Mouse (Mus musculus) forebrain, embryonic 13.5 days (tissue): ENCODE results near the gene Ppm1l. TPM values are rescaled to one million over a fixed set of nuclear protein-coding genes. Genes with fewer than 3 reads are reported as not detected.

Experiments
- ATAC-seq: fragments of 200-750 bp; cut with Nextera tagmentation; 2 replicates; pipeline ENCODE4 v1.8.0; 2017
- H3K27ac ChIP-seq: fragments of 300-500 bp; sonication (generic); 2 replicates; pipeline ENCODE4 v1.5.1; 2015; ENCODE audit warnings: inconsistent platforms, mild to moderate bottlenecking, moderate library complexity
- H3K27me3 ChIP-seq: fragments of 300-500 bp; sonication (generic); 2 replicates; pipeline ENCODE4 v1.6.1; 2015; ENCODE audit warnings: mild to moderate bottlenecking, inconsistent platforms
- H3K36me3 ChIP-seq: fragments of 300-500 bp; sonication (generic); 2 replicates; pipeline ENCODE4 v1.6.1; 2015; ENCODE audit warnings: mild to moderate bottlenecking, inconsistent platforms; ENCODE audit not compliant: poor library complexity, severe bottlenecking
- H3K4me1 ChIP-seq: fragments of 300-500 bp; sonication (generic); 2 replicates; pipeline ENCODE4 v1.6.1; 2015; ENCODE audit warnings: inconsistent platforms
- H3K4me2 ChIP-seq: fragments of 300-500 bp; sonication (generic); 2 replicates; pipeline ENCODE4 v1.6.1; 2015; ENCODE audit warnings: inconsistent platforms, mild to moderate bottlenecking, moderate library complexity
- H3K4me3 ChIP-seq: fragments of 300-500 bp; sonication (generic); 2 replicates; pipeline ENCODE4 v1.5.1; 2015; ENCODE audit warnings: mild to moderate bottlenecking, inconsistent platforms
- H3K9ac ChIP-seq: fragments of 300-500 bp; sonication (generic); 2 replicates; pipeline ENCODE4 v1.6.1; 2015; ENCODE audit warnings: mild to moderate bottlenecking, inconsistent platforms
- H3K9me3 ChIP-seq: fragments of 300-500 bp; sonication (generic); replicated peaks from 2 replicates; pipeline ENCODE4 v1.6.1; 2016; ENCODE audit warnings: inconsistent platforms
- WGBS: fragments of 180-500 bp; shearing (Covaris S2); methylation state at CpG from one replicate; pipeline ENCODE4 v1.1.7; 2015; 5-methylcytosine and 5-hydroxymethylcytosine counted together
- polyA plus RNA-seq: library from polyadenylated mRNA; unstranded; fragments of >200 nt; fragmentation: Nextera tagmentation; extraction: Ambion mirVana; gene quantifications from 2 replicates; pipeline ENCODE4 v1.2.1, GENCODE M21; 2015

The Ppm1l gene
- polyA plus RNA-seq, 1 experiment from 2014 or later: 21.1 TPM

GRCm38 (mm10) chr3:69341514-69341913, 24.9 kb downstream of the Ppm1l start:
- Histone ChIP-seq H3K9ac (no peak overlapping the region), H3K9me3 (no peaks in the 10 kb centered on the region), H3K27ac (peak overlapping the region; percentile 6; the same call in 1 of the 2 replicates), H3K4me3 (no peak overlapping the region), H3K36me3 (no peaks in the 10 kb centered on the region), H3K4me1 (peaks cover 10% of the 10 kb centered on the region), H3K27me3 (no peaks in the 10 kb centered on the region), H3K4me2 (no peak overlapping the region)
- WGBS: 69% methylated on average over 8 of the region's 8 CpGs
- peak; percentile 57; the same call in 1 of the 2 replicates for ATAC-seq

- Histone ChIP-seq H3K9ac (no peak overlapping the region), H3K4me1 (peaks cover 10% of the 10 kb centered on the region), H3K27me3 (no peaks in the 10 kb centered on the region), H3K4me2 (no peak overlapping the region), H3K4me3 (no peak overlapping the region), H3K27ac (no peak overlapping the region), H3K9me3 (no peaks in the 10 kb centered on the region), H3K36me3 (no peaks in the 10 kb centered on the region)
- no peak for ATAC-seq
- 87% methylated on average over 8 of the region's 8 CpGs for WGBS
Measured at GRCm38 (mm10) chr3:69342247-69342921, 25.7 kb downstream of the Ppm1l start.

GRCm38 (mm10) chr3:69343124-69343523, 26.5 kb downstream of the Ppm1l start:
- WGBS: 86% methylated on average over 10 of the region's 10 CpGs
- H3K4me3 ChIP-seq: no peak overlapping the region
- H3K9ac ChIP-seq: no peak overlapping the region
- no peaks in the 10 kb centered on the region for H3K27me3 ChIP-seq
- H3K4me2 ChIP-seq: no peak overlapping the region
- H3K4me1 ChIP-seq: peaks cover 10% of the 10 kb centered on the region
- H3K36me3 ChIP-seq: no peaks in the 10 kb centered on the region
- no peak overlapping the region for H3K27ac ChIP-seq
- no peak for ATAC-seq
- H3K9me3 ChIP-seq: no peaks in the 10 kb centered on the region

- ATAC-seq: 0 out of 2 replicates have a peak, but pooled peaks have one; percentile 24
Measured at GRCm38 (mm10) chr3:69346514-69346913, 29.9 kb downstream of the Ppm1l start.

GRCm38 (mm10) chr3:69348197-69348920, 31.7 kb downstream of the Ppm1l start:
- Histone ChIP-seq H3K27ac (no peak overlapping the region), H3K4me1 (no peaks in the 10 kb centered on the region), H3K36me3 (no peaks in the 10 kb centered on the region), H3K9me3 (no peaks in the 10 kb centered on the region), H3K27me3 (no peaks in the 10 kb centered on the region), H3K4me3 (no peak overlapping the region), H3K4me2 (no peak overlapping the region), H3K9ac (no peak overlapping the region)
- ATAC-seq: no peak
- WGBS: 90% methylated on average over 11 of the region's 11 CpGs

More at GRCm38 (mm10) chr3:69346514-69346913, 29.9 kb downstream of the Ppm1l start:
- Histone ChIP-seq H3K4me1 (peaks cover 7% of the 10 kb centered on the region), H3K4me3 (no peak overlapping the region), H3K9ac (no peak overlapping the region), H3K36me3 (no peaks in the 10 kb centered on the region), H3K27ac (no peak overlapping the region), H3K4me2 (no peak overlapping the region), H3K9me3 (no peaks in the 10 kb centered on the region), H3K27me3 (no peaks in the 10 kb centered on the region)
- WGBS: 93% methylated on average over 4 of the region's 4 CpGs

- no peak for ATAC-seq
- Histone ChIP-seq H3K4me3 (no peak overlapping the region), H3K9ac (no peak overlapping the region), H3K36me3 (no peaks in the 10 kb centered on the region), H3K4me2 (no peak overlapping the region), H3K27ac (no peak overlapping the region), H3K27me3 (no peaks in the 10 kb centered on the region), H3K4me1 (no peaks in the 10 kb centered on the region), H3K9me3 (no peaks in the 10 kb centered on the region)
- WGBS: 90% methylated on average over 4 of the region's 4 CpGs
Measured at GRCm38 (mm10) chr3:69348921-69349237, 32.2 kb downstream of the Ppm1l start.

- Histone ChIP-seq H3K4me2 (no peak overlapping the region), H3K27me3 (no peaks in the 10 kb centered on the region), H3K4me1 (no peaks in the 10 kb centered on the region), H3K36me3 (no peaks in the 10 kb centered on the region), H3K27ac (no peak overlapping the region), H3K9ac (no peak overlapping the region), H3K4me3 (no peak overlapping the region), H3K9me3 (no peaks in the 10 kb centered on the region)
- WGBS: 92% methylated on average over 6 of the region's 6 CpGs
- no peak for ATAC-seq
Measured at GRCm38 (mm10) chr3:69349973-69350372, 33.3 kb downstream of the Ppm1l start.

- Histone ChIP-seq H3K9ac (no peak overlapping the region), H3K4me3 (no peak overlapping the region), H3K27me3 (no peaks in the 10 kb centered on the region), H3K4me1 (0 out of 2 replicates have a peak, but pooled peaks cover 4% of the 10 kb centered on the region), H3K9me3 (no peaks in the 10 kb centered on the region), H3K27ac (no peak overlapping the region), H3K4me2 (no peak overlapping the region), H3K36me3 (no peaks in the 10 kb centered on the region)
- WGBS: 86% methylated on average over 1 of the region's 1 CpGs
- no peak for ATAC-seq
Measured at GRCm38 (mm10) chr3:69352194-69352593, 35.5 kb downstream of the Ppm1l start.

- H3K4me2 ChIP-seq: no peak overlapping the region
- no peak for ATAC-seq
- no peaks in the 10 kb centered on the region for H3K27me3 ChIP-seq
- no peak overlapping the region for H3K4me3 ChIP-seq
- 0 out of 2 replicates have a peak, but pooled peaks cover 7% of the 10 kb centered on the region for H3K4me1 ChIP-seq
- 79% methylated on average over 2 of the region's 2 CpGs for WGBS
- H3K27ac ChIP-seq: no peak overlapping the region
- no peaks in the 10 kb centered on the region for H3K36me3 ChIP-seq
- H3K9ac ChIP-seq: no peak overlapping the region
- H3K9me3 ChIP-seq: no peaks in the 10 kb centered on the region
Measured at GRCm38 (mm10) chr3:69354681-69355080, 38.0 kb downstream of the Ppm1l start.

GRCm38 (mm10) chr3:69356078-69356665, 39.5 kb downstream of the Ppm1l start:
- Histone ChIP-seq H3K36me3 (no peaks in the 10 kb centered on the region), H3K4me1 (0 out of 2 replicates have a peak, but pooled peaks cover 7% of the 10 kb centered on the region), H3K27ac (no peak overlapping the region), H3K27me3 (no peaks in the 10 kb centered on the region), H3K4me3 (no peak overlapping the region), H3K9ac (no peak overlapping the region), H3K9me3 (no peaks in the 10 kb centered on the region), H3K4me2 (no peak overlapping the region)
- ATAC-seq: 0 out of 2 replicates have a peak, but pooled peaks have one; percentile 45
- 83% methylated on average over 7 of the region's 7 CpGs for WGBS

- ATAC-seq: no peak
- WGBS: 84% methylated on average over 5 of the region's 5 CpGs
- H3K4me3 ChIP-seq: no peak overlapping the region
- H3K4me2 ChIP-seq: no peak overlapping the region
- H3K36me3 ChIP-seq: no peaks in the 10 kb centered on the region
- no peaks in the 10 kb centered on the region for H3K27me3 ChIP-seq
- no peak overlapping the region for H3K27ac ChIP-seq
- no peaks in the 10 kb centered on the region for H3K9me3 ChIP-seq
- peaks cover 11% of the 10 kb centered on the region; the same call in 1 of the 2 replicates for H3K4me1 ChIP-seq
- no peak overlapping the region for H3K9ac ChIP-seq
Measured at GRCm38 (mm10) chr3:69356781-69357180, 40.1 kb downstream of the Ppm1l start.

GRCm38 (mm10) chr3:69357897-69358619, 41.4 kb downstream of the Ppm1l start:
- Histone ChIP-seq H3K4me3 (no peak overlapping the region), H3K4me2 (no peak overlapping the region), H3K36me3 (no peaks in the 10 kb centered on the region), H3K27ac (no peak overlapping the region), H3K9me3 (no peaks in the 10 kb centered on the region), H3K27me3 (no peaks in the 10 kb centered on the region), H3K4me1 (peaks cover 23% of the 10 kb centered on the region), H3K9ac (no peak overlapping the region)
- WGBS: 85% methylated on average over 12 of the region's 12 CpGs
- no peak for ATAC-seq
